Mouse (Mus musculus) thymus, adult 2 months (tissue): ENCODE data around the gene Maml3. TPM values are rescaled to one million over a fixed set of nuclear protein-coding genes. Genes with fewer than 3 reads are reported as not detected.

ENCODE experiments used
- DNase-seq: peaks from one replicate; pipeline ENCODE4 v3.0.0; 2021
- H3K27ac ChIP-seq: fragments of 200-500 bp; 2 replicates; pipeline ENCODE4 v1.5.1; 2012; ENCODE audit warnings: low read length, control low read depth; ENCODE audit not compliant: control insufficient read depth, insufficient read depth
- H3K27me3 ChIP-seq: fragments of 200-500 bp; 2 replicates; pipeline ENCODE4 v1.6.1; 2012; ENCODE audit warnings: mild to moderate bottlenecking, low read length, moderate library complexity, mixed read lengths; ENCODE audit not compliant: control insufficient read depth, insufficient read depth
- H3K36me3 ChIP-seq: fragments of 200-500 bp; 2 replicates; pipeline ENCODE4 v1.6.1; 2012; ENCODE audit warnings: mild to moderate bottlenecking, low read length, moderate library complexity; ENCODE audit not compliant: control insufficient read depth, insufficient read depth
- H3K4me1 ChIP-seq: fragments of 200-500 bp; replicated peaks from 2 replicates; pipeline ENCODE4 v1.6.1; 2012; ENCODE audit warnings: low read length; ENCODE audit not compliant: control insufficient read depth, insufficient read depth
- H3K4me3 ChIP-seq: fragments of 200-500 bp; 2 replicates; pipeline ENCODE4 v1.5.1; 2012; ENCODE audit warnings: mild to moderate bottlenecking, low read length, control low read depth, moderate library complexity; ENCODE audit not compliant: control insufficient read depth, insufficient read depth
- CTCF ChIP-seq: fragments of 200-500 bp; IDR thresholded peaks from 2 replicates; pipeline ENCODE4 v1.5.1; 2012; ENCODE audit warnings: mild to moderate bottlenecking, control low read depth, low read length, moderate library complexity, borderline replicate concordance; ENCODE audit not compliant: control insufficient read depth, poor library complexity, insufficient read depth; ENCODE audit errors: extremely low read depth
- POLR2A ChIP-seq: fragments of 200-500 bp; IDR thresholded peaks from 2 replicates; pipeline ENCODE4 v1.6.1; 2012; ENCODE audit warnings: mild to moderate bottlenecking, low read length, control low read depth, moderate library complexity; ENCODE audit not compliant: control insufficient read depth, poor library complexity, insufficient read depth; ENCODE audit errors: extremely low read depth
- WGBS: fragments of 180-500 bp; shearing (Covaris S2); methylation state at CpG from one replicate; pipeline ENCODE4 v1.1.7; 2018; 5-methylcytosine and 5-hydroxymethylcytosine counted together
- polyA plus RNA-seq: library from polyadenylated mRNA; depleted of rRNA; stranded (reverse); fragments of >200 nt; gene quantifications from 2 replicates; pipeline ENCODE4 v1.2.3, GENCODE M21; 2012

Maml3 gene
- polyA plus RNA-seq, 1 experiment: 3.5 TPM

- H3K36me3 ChIP-seq: no peaks in the 10 kb centered on the region
- TF ChIP-seq POLR2A (no peak), CTCF (no peak)
- H3K27ac ChIP-seq: no peak overlapping the region
- DNase-seq: no peak
- no peaks in the 10 kb centered on the region for H3K27me3 ChIP-seq
- no peak overlapping the region for H3K4me3 ChIP-seq
- WGBS: 91% methylated on average over 13 of the region's 13 CpGs
- no peaks in the 10 kb centered on the region for H3K4me1 ChIP-seq
Measured at GRCm38 (mm10) chr3:51805488-51806318, 299.2 kb downstream of the Maml3 start.

GRCm38 (mm10) chr3:51803903-51804302 is 301.0 kb downstream of the Maml3 start:
- H3K36me3 ChIP-seq: no peaks in the 10 kb centered on the region
- H3K27ac ChIP-seq: no peak overlapping the region
- DNase-seq: no peak
- no peaks in the 10 kb centered on the region for H3K27me3 ChIP-seq
- no peak for TF ChIP-seq POLR2A
- TF ChIP-seq CTCF: no peak
- 94% methylated on average over 6 of the region's 6 CpGs for WGBS
- H3K4me3 ChIP-seq: no peak overlapping the region
- H3K4me1 ChIP-seq: no peaks in the 10 kb centered on the region

- DNase-seq: no peak
- no peak for TF ChIP-seq POLR2A
- TF ChIP-seq CTCF: no peak
- Histone ChIP-seq H3K4me3 (no peak overlapping the region), H3K4me1 (peaks cover 12% of the 10 kb centered on the region), H3K27ac (no peak overlapping the region), H3K27me3 (no peaks in the 10 kb centered on the region), H3K36me3 (no peaks in the 10 kb centered on the region)
- 82% methylated on average over 9 of the region's 9 CpGs for WGBS
Measured at GRCm38 (mm10) chr3:51799650-51800049, 305.2 kb downstream of the Maml3 start.

- no peak for TF ChIP-seq CTCF
- no peak for TF ChIP-seq POLR2A
- DNase-seq: no peak
- Histone ChIP-seq H3K36me3 (no peaks in the 10 kb centered on the region), H3K4me1 (peaks cover 12% of the 10 kb centered on the region), H3K27ac (no peak overlapping the region), H3K27me3 (no peaks in the 10 kb centered on the region), H3K4me3 (no peak overlapping the region)
- 65% methylated on average over 6 of the region's 6 CpGs for WGBS
Measured at GRCm38 (mm10) chr3:51796838-51797237, 308.0 kb downstream of the Maml3 start.

- H3K27me3 ChIP-seq: no peaks in the 10 kb centered on the region
- 42% methylated on average over 12 of the region's 12 CpGs for WGBS
- DNase-seq: peak; percentile 46
- H3K27ac ChIP-seq: no peak overlapping the region
- H3K36me3 ChIP-seq: no peaks in the 10 kb centered on the region
- H3K4me3 ChIP-seq: peak overlapping the region; percentile 4; the same call in 1 of the 2 replicates
- TF ChIP-seq POLR2A: no peak
- H3K4me1 ChIP-seq: peaks cover 12% of the 10 kb centered on the region
Measured at GRCm38 (mm10) chr3:51796219-51796828, 308.6 kb downstream of the Maml3 start.

- Histone ChIP-seq H3K27me3 (no peaks in the 10 kb centered on the region), H3K4me1 (peaks cover 21% of the 10 kb centered on the region), H3K27ac (no peak overlapping the region), H3K4me3 (no peak overlapping the region), H3K36me3 (no peaks in the 10 kb centered on the region)
- no peak for DNase-seq
- no peak for TF ChIP-seq CTCF
- TF ChIP-seq POLR2A: no peak
- 90% methylated on average over 7 of the region's 7 CpGs for WGBS
Measured at GRCm38 (mm10) chr3:51791542-51791941, 313.3 kb downstream of the Maml3 start.

GRCm38 (mm10) chr3:51789389-51789904 is 315.4 kb downstream of the Maml3 start:
- no peak for DNase-seq
- H3K4me3 ChIP-seq: 0 out of 2 replicates have a peak overlapping the region, but pooled peaks have one; percentile 17
- TF ChIP-seq POLR2A: no peak
- no peak for TF ChIP-seq CTCF
- H3K27me3 ChIP-seq: no peaks in the 10 kb centered on the region
- peaks cover 14% of the 10 kb centered on the region for H3K4me1 ChIP-seq
- no peak overlapping the region for H3K27ac ChIP-seq
- no peaks in the 10 kb centered on the region for H3K36me3 ChIP-seq
- WGBS: 73% methylated on average over 10 of the region's 10 CpGs
